Mouse (Mus musculus) WW6 (cell line): ENCODE measurements at regions not wholly inside any gene's neighbourhood (a gene's known extent, or its start where the extent isn't known, plus 50 kb on each side); places are given as distances from the start of the nearest gene placed in this dataset.
"Not testable (repeated sequence)": the region's sequence is repeated elsewhere in the genome, so short reads cannot be mapped to it uniquely, and the experiment has no call there.

Experiments
- DNase-seq: peaks from one replicate; pipeline ENCODE4 v3.0.0-alpha.2; 2013; ENCODE audit warnings: low read depth, low spot score

GRCm38 (mm10) chr2:147989616-147990015, 57.2 kb downstream of the Foxa2 start:
- DNase-seq = no peak

GRCm38 (mm10) chr2:147988586-147988985, 58.2 kb downstream of the Foxa2 start:
- DNase-seq = no peak

- DNase-seq = no peak
These were observed 61.6 kb downstream of the Foxa2 start for GRCm38 (mm10) chr2:147985261-147985575.

- DNase-seq = no peak
These were observed 62.1 kb downstream of the Foxa2 start for GRCm38 (mm10) chr2:147984547-147985260.

- no peak for DNase-seq
These were observed 65.8 kb downstream of the Foxa2 start for GRCm38 (mm10) chr2:147980929-147981479.

- no peak for DNase-seq
These were observed 66.4 kb downstream of the Foxa2 start for GRCm38 (mm10) chr2:147980408-147980807.

GRCm38 (mm10) chr2:147979660-147980364, 67.0 kb downstream of the Foxa2 start:
- no peak for DNase-seq

- DNase-seq = no peak
These were observed 67.8 kb downstream of the Foxa2 start for GRCm38 (mm10) chr2:147979001-147979400.

- DNase-seq = no peak
These were observed 72.0 kb downstream of the Foxa2 start for GRCm38 (mm10) chr2:147974776-147975175.

- DNase-seq = no peak
These were observed 78.1 kb downstream of the Foxa2 start for GRCm38 (mm10) chr2:147968671-147969070.

- DNase-seq = no peak
These were observed 78.8 kb downstream of the Foxa2 start for GRCm38 (mm10) chr2:147967829-147968529.

- not testable (repeated sequence) for DNase-seq
These were observed 83.5 kb downstream of the Foxa2 start for GRCm38 (mm10) chr2:147963284-147963683.

GRCm38 (mm10) chr2:147961633-147962032, 85.1 kb downstream of the Foxa2 start:
- no peak for DNase-seq

- no peak for DNase-seq
These were observed 92.6 kb downstream of the Foxa2 start for GRCm38 (mm10) chr2:147954183-147954582.

- no peak for DNase-seq
These were observed 95.5 kb downstream of the Foxa2 start for GRCm38 (mm10) chr2:147951233-147951632.

- no peak for DNase-seq
These were observed 102.4 kb downstream of the Foxa2 start for GRCm38 (mm10) chr2:147944171-147945040.

GRCm38 (mm10) chr2:147942591-147942990, 104.2 kb downstream of the Foxa2 start:
- DNase-seq = no peak

GRCm38 (mm10) chr2:147941319-147941718, 105.5 kb downstream of the Foxa2 start:
- DNase-seq = no peak

- DNase-seq = no peak
These were observed 114.3 kb downstream of the Foxa2 start for GRCm38 (mm10) chr2:147932494-147932893.

GRCm38 (mm10) chr2:147929031-147929711, 117.6 kb downstream of the Foxa2 start:
- no peak for DNase-seq
